Mouse (Mus musculus): ENCODE data around the gene Trmt2a. TPM values are rescaled to one million over a fixed set of nuclear protein-coding genes. Genes with fewer than 3 reads are reported as not detected.

Gene Trmt2a
- polyA plus RNA-seq, 1 experiment from 2014 or later: 66.2 TPM

GRCm38 (mm10) chr16:18231451-18231850, 17.0 kb upstream of the Trmt2a start:
- Histone ChIP-seq H3K4me2 (no peak overlapping the region), H3K4me3 (no peak overlapping the region), H3K27me3 (replicated peaks) (no peaks in the 10 kb centered on the region), H3K4me1 (peaks cover 79% of the 10 kb centered on the region), H3K36me3 (peaks cover 26% of the 10 kb centered on the region), H3K9ac (peak overlapping the region; percentile 75), H3K9me3 (no peaks in the 10 kb centered on the region), H3K27ac (replicated peaks) (peak overlapping the region; percentile 98)
- no peak for ATAC-seq (ENCODE audit: extremely low read depth, insufficient number of reproducible peaks, low FRiP score, low TSS enrichment)
- WGBS: 79% methylated on average over 4 of the region's 4 CpGs

GRCm38 (mm10) chr16:18233451-18233850, 15.0 kb upstream of the Trmt2a start:
- H3K9ac ChIP-seq: peak overlapping the region; percentile 97
- peaks cover 66% of the 10 kb centered on the region for H3K4me1 ChIP-seq
- H3K27me3 ChIP-seq (replicated peaks): no peaks in the 10 kb centered on the region
- peak overlapping the region; percentile 94 for H3K4me3 ChIP-seq
- no peak overlapping the region for H3K27ac ChIP-seq (replicated peaks)
- no peak for ATAC-seq (ENCODE audit: extremely low read depth, insufficient number of reproducible peaks, low FRiP score, low TSS enrichment)
- H3K36me3 ChIP-seq: peaks cover 15% of the 10 kb centered on the region
- peak overlapping the region; percentile 95 for H3K4me2 ChIP-seq
- no peaks in the 10 kb centered on the region for H3K9me3 ChIP-seq
- WGBS: 52% methylated on average over 1 of the region's 1 CpGs

- Histone ChIP-seq H3K4me2 (peak overlapping the region; percentile 95), H3K4me3 (peak overlapping the region; percentile 94), H3K36me3 (peaks cover 15% of the 10 kb centered on the region), H3K9me3 (no peaks in the 10 kb centered on the region), H3K27me3 (replicated peaks) (no peaks in the 10 kb centered on the region), H3K4me1 (peaks cover 59% of the 10 kb centered on the region), H3K9ac (peak overlapping the region; percentile 97), H3K27ac (replicated peaks) (peak overlapping the region; percentile 92)
- 13% methylated on average over 13 of the region's 13 CpGs for WGBS
- ATAC-seq (ENCODE audit: extremely low read depth, insufficient number of reproducible peaks, low FRiP score, low TSS enrichment): 0 out of 2 replicates have a peak, but pooled peaks have one; percentile 0
Measured at GRCm38 (mm10) chr16:18233919-18234670, 14.4 kb upstream of the Trmt2a start.

GRCm38 (mm10) chr16:18234671-18235388, 13.6 kb upstream of the Trmt2a start, which contains the start of gene Zdhhc8:
TSS of gene Zdhhc8 (minus strand) at chr16:18235136.
- Histone ChIP-seq H3K4me1 (peaks cover 52% of the 10 kb centered on the region), H3K9ac (peak within 1 kb of the TSS; percentile 97), H3K36me3 (peaks cover 22% of the 10 kb centered on the region), H3K27ac (replicated peaks) (peak within 1 kb of the TSS; percentile 92), H3K27me3 (replicated peaks) (no peaks in the 10 kb centered on the region), H3K9me3 (no peaks in the 10 kb centered on the region), H3K4me3 (peak within 1 kb of the TSS; percentile 94), H3K4me2 (peak within 1 kb of the TSS; percentile 95)
- ATAC-seq (ENCODE audit: extremely low read depth, insufficient number of reproducible peaks, low FRiP score, low TSS enrichment): peak; percentile 33
- under 1% methylated on average over 78 of the region's 79 CpGs for WGBS

- H3K4me2 ChIP-seq: peak overlapping the region; percentile 95
- peak overlapping the region; percentile 92 for H3K27ac ChIP-seq (replicated peaks)
- H3K9me3 ChIP-seq: no peaks in the 10 kb centered on the region
- WGBS: 4% methylated on average over 19 of the region's 19 CpGs
- peaks cover 29% of the 10 kb centered on the region for H3K36me3 ChIP-seq
- H3K4me1 ChIP-seq: peaks cover 45% of the 10 kb centered on the region
- H3K9ac ChIP-seq: peak overlapping the region; percentile 97
- H3K4me3 ChIP-seq: peak overlapping the region; percentile 94
- H3K27me3 ChIP-seq (replicated peaks): no peaks in the 10 kb centered on the region
- peak; percentile 53; the same call in 1 of the 2 replicates for ATAC-seq (ENCODE audit: extremely low read depth, insufficient number of reproducible peaks, low FRiP score, low TSS enrichment)
Measured at GRCm38 (mm10) chr16:18235389-18236065, 13.0 kb upstream of the Trmt2a start.

- H3K27me3 ChIP-seq (replicated peaks): no peaks in the 10 kb centered on the region
- no peak for ATAC-seq (ENCODE audit: extremely low read depth, insufficient number of reproducible peaks, low FRiP score, low TSS enrichment)
- H3K27ac ChIP-seq (replicated peaks): peak overlapping the region; percentile 92
- 73% methylated on average over 7 of the region's 7 CpGs for WGBS
- H3K36me3 ChIP-seq: peaks cover 43% of the 10 kb centered on the region
- H3K4me3 ChIP-seq: no peak overlapping the region
- peaks cover 31% of the 10 kb centered on the region for H3K4me1 ChIP-seq
- H3K4me2 ChIP-seq: 0 out of 2 replicates have a peak overlapping the region, but pooled peaks have one; percentile 95
- H3K9me3 ChIP-seq: no peaks in the 10 kb centered on the region
- peak overlapping the region; percentile 97 for H3K9ac ChIP-seq
Measured at GRCm38 (mm10) chr16:18236676-18237501, 11.6 kb upstream of the Trmt2a start.

- ATAC-seq (ENCODE audit: extremely low read depth, insufficient number of reproducible peaks, low FRiP score, low TSS enrichment): no peak
- no peaks in the 10 kb centered on the region for H3K9me3 ChIP-seq
- no peak overlapping the region for H3K9ac ChIP-seq
- peaks cover 13% of the 10 kb centered on the region for H3K4me1 ChIP-seq
- WGBS: 92% methylated on average over 10 of the region's 10 CpGs
- H3K4me2 ChIP-seq: no peak overlapping the region
- H3K36me3 ChIP-seq: peaks cover 90% of the 10 kb centered on the region
- H3K4me3 ChIP-seq: no peak overlapping the region
- no peaks in the 10 kb centered on the region for H3K27me3 ChIP-seq (replicated peaks)
- H3K27ac ChIP-seq (replicated peaks): no peak overlapping the region
Measured at GRCm38 (mm10) chr16:18241581-18241980, 6.9 kb upstream of the Trmt2a start.

- H3K4me3 ChIP-seq: peak overlapping the region; percentile 75
- H3K36me3 ChIP-seq: peaks cover 74% of the 10 kb centered on the region
- under 1% methylated on average over 33 of the region's 33 CpGs for WGBS
- H3K4me2 ChIP-seq: peak overlapping the region; percentile 95
- H3K27ac ChIP-seq (replicated peaks): peak overlapping the region; percentile 89
- peak overlapping the region; percentile 96 for H3K9ac ChIP-seq
- ATAC-seq (ENCODE audit: extremely low read depth, insufficient number of reproducible peaks, low FRiP score, low TSS enrichment): no peak
- H3K27me3 ChIP-seq (replicated peaks): no peaks in the 10 kb centered on the region
- no peaks in the 10 kb centered on the region for H3K9me3 ChIP-seq
- peaks cover 49% of the 10 kb centered on the region for H3K4me1 ChIP-seq
Measured at GRCm38 (mm10) chr16:18247521-18248399, 719 bp upstream of the Trmt2a start.

GRCm38 (mm10) chr16:18249364-18249967, 987 bp downstream of the Trmt2a start:
- H3K27ac ChIP-seq (replicated peaks): peak overlapping the region; percentile 96
- peak overlapping the region; percentile 94 for H3K9ac ChIP-seq
- ATAC-seq (ENCODE audit: extremely low read depth, insufficient number of reproducible peaks, low FRiP score, low TSS enrichment): no peak
- H3K4me3 ChIP-seq: peak overlapping the region; percentile 75
- peaks cover 74% of the 10 kb centered on the region for H3K36me3 ChIP-seq
- WGBS: 4% methylated on average over 27 of the region's 27 CpGs
- no peaks in the 10 kb centered on the region for H3K9me3 ChIP-seq
- H3K4me1 ChIP-seq: peaks cover 49% of the 10 kb centered on the region
- no peaks in the 10 kb centered on the region for H3K27me3 ChIP-seq (replicated peaks)
- H3K4me2 ChIP-seq: peak overlapping the region; percentile 95

Measured in heart, embryonic 13.5 days (tissue).